ENCODE assay signal across 15 mouse cellular contexts in the genomic region with DNA sequence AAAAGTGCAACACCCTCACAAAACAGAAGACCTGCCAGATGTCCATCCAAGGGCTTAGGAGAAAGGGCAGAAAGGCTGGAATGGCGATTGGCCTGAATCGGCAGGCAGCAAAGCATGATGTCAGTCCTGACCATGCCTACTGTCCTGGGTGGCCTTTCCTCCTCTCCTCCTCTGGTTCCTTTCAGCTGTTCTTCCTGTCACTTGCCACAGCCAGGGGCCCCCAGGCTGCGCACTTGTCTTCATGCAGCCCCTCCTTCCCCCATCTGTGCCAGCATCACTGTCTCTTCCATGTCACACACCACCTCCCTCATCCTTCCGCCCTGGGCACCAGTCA. TPM values are rescaled to one million over a fixed set of nuclear protein-coding genes. Genes with fewer than 3 reads are reported as not detected.
DNase-seq lines count a peak whose midpoint lies in the region; ATAC-seq and TF ChIP-seq lines count a peak whose summit lies in the region.
"Had no signal": no experiment of that assay in that cellular context is flagged by ENCODE, and none has a peak within 500 bp of the region (broad histone marks: within the 10 kb centered on the region; RNA-seq: fewer than 3 reads in every experiment).

No protein-coding gene starts in this region.

- peaks cover 17% of the 10 kb centered on the region; the same call in 1 of the 2 replicates for H3K4me1 ChIP-seq in intestine, embryonic 14.5 days (replicated peaks; ENCODE audit: control insufficient read depth, insufficient read depth, low read length)
- peaks cover 33% of the 10 kb centered on the region for H3K4me1 ChIP-seq in intestine, embryonic 15.5 days (replicated peaks)
- peaks cover 9% of the 10 kb centered on the region; the same call in 1 of the 2 replicates for H3K4me1 ChIP-seq in midbrain, embryonic 11.5 days (ENCODE audit: control insufficient read depth, insufficient read depth, low read length)
- H3K4me1 ChIP-seq in midbrain, embryonic 16.5 days (ENCODE audit: control insufficient read depth, insufficient read depth, low read length): peaks cover 14% of the 10 kb centered on the region
- peaks cover 5% of the 10 kb centered on the region; the same call in 1 of the 2 replicates for H3K4me1 ChIP-seq in midbrain, embryonic 15.5 days

- peak overlapping the region; percentile 73 for H3K27ac ChIP-seq in gastrocnemius, adult 2 months
- H3K27ac ChIP-seq in intestine, embryonic 14.5 days (ENCODE audit: low read depth): no peak overlapping the region
- H3K27ac ChIP-seq in intestine, embryonic 15.5 days: no peak overlapping the region
- H3K27ac ChIP-seq in midbrain, embryonic 11.5 days (ENCODE audit: low read depth, low read length): no peak overlapping the region
- H3K27ac ChIP-seq in midbrain, embryonic 16.5 days (ENCODE audit: low read length): no peak overlapping the region
- no peak overlapping the region for H3K27ac ChIP-seq in midbrain, embryonic 15.5 days
- H3K27ac ChIP-seq: hindbrain, embryonic 14.5 days; macrophage; neural tube, embryonic 12.5 days had no signal

- no peak for DNase-seq in gastrocnemius, adult 2 months
- DNase-seq in gastrocnemius, adult 18-20 months (ENCODE audit: low spot score): no peak
- DNase-seq in intestine, embryonic 14.5 days (ENCODE audit: low spot score): no peak
- DNase-seq in midbrain, embryonic 11.5 days (ENCODE audit: low spot score, missing footprints): no peak
- no peak for DNase-seq in cerebellum, adult 8-10 months
- DNase-seq: gastrocnemius, postnatal 36 days; thymus, adult 18-20 months had no signal

- WGBS in intestine, embryonic 14.5 days: 74% methylated on average over 4 of the region's 4 CpGs
- WGBS in intestine, embryonic 15.5 days: 84% methylated on average over 4 of the region's 4 CpGs
- 87% methylated on average over 4 of the region's 4 CpGs for WGBS in midbrain, embryonic 11.5 days
- 89% methylated on average over 4 of the region's 4 CpGs for WGBS in midbrain, embryonic 16.5 days
- 90% methylated on average over 4 of the region's 4 CpGs for WGBS in midbrain, embryonic 15.5 days

- ATAC-seq in intestine, embryonic 14.5 days (replicated peaks; ENCODE audit: low FRiP score, low TSS enrichment, low read depth): 0 out of 2 replicates have a peak, but pooled peaks have one; percentile 11
- no peak for ATAC-seq in intestine, embryonic 15.5 days
- peak; percentile 39 for ATAC-seq in midbrain, embryonic 11.5 days (ENCODE audit: low FRiP score)
- ATAC-seq in midbrain, embryonic 16.5 days: no peak
- peak; percentile 26; the same call in 1 of the 2 replicates for ATAC-seq in midbrain, embryonic 15.5 days (replicated peaks)

- no peak overlapping the region for H3K9ac ChIP-seq in intestine, embryonic 14.5 days (ENCODE audit: low read length)
- no peak overlapping the region for H3K9ac ChIP-seq in intestine, embryonic 15.5 days
- no peak overlapping the region for H3K9ac ChIP-seq in midbrain, embryonic 11.5 days (ENCODE audit: low read length)
- H3K9ac ChIP-seq in midbrain, embryonic 16.5 days (ENCODE audit: low read depth, low read length): no peak overlapping the region
- H3K9ac ChIP-seq in midbrain, embryonic 15.5 days: no peak overlapping the region
- H3K9ac ChIP-seq: embryonic facial prominence, embryonic 12.5 days; hindbrain, embryonic 14.5 days; limb, embryonic 12.5 days; neural tube, embryonic 12.5 days had no signal

- no peaks in the 10 kb centered on the region for H3K27me3 ChIP-seq in intestine, embryonic 14.5 days (replicated peaks; ENCODE audit: control insufficient read depth, insufficient read depth, low read length)
- H3K27me3 ChIP-seq in intestine, embryonic 15.5 days (replicated peaks): no peaks in the 10 kb centered on the region
- H3K27me3 ChIP-seq in midbrain, embryonic 11.5 days (ENCODE audit: control insufficient read depth, insufficient read depth, low read length): no peaks in the 10 kb centered on the region
- H3K27me3 ChIP-seq in midbrain, embryonic 16.5 days (ENCODE audit: control insufficient read depth, insufficient read depth, low read depth, low read length): no peaks in the 10 kb centered on the region
- H3K27me3 ChIP-seq in midbrain, embryonic 15.5 days (replicated peaks): no peaks in the 10 kb centered on the region
- H3K27me3 ChIP-seq: embryonic facial prominence, embryonic 12.5 days; limb, embryonic 12.5 days; neural tube, embryonic 12.5 days had no signal

- no peaks in the 10 kb centered on the region for H3K9me3 ChIP-seq in intestine, embryonic 14.5 days (ENCODE audit: control insufficient read depth, low read length)
- no peaks in the 10 kb centered on the region for H3K9me3 ChIP-seq in intestine, embryonic 15.5 days
- no peaks in the 10 kb centered on the region for H3K9me3 ChIP-seq in midbrain, embryonic 11.5 days (ENCODE audit: control insufficient read depth, low read length)
- H3K9me3 ChIP-seq in midbrain, embryonic 16.5 days (replicated peaks; ENCODE audit: control insufficient read depth, low read length, poor library complexity, severe bottlenecking): no peaks in the 10 kb centered on the region
- H3K9me3 ChIP-seq in midbrain, embryonic 15.5 days: no peaks in the 10 kb centered on the region
- H3K9me3 ChIP-seq: embryonic facial prominence, embryonic 12.5 days; limb, embryonic 12.5 days; neural tube, embryonic 12.5 days had no signal

- no peak for TF ChIP-seq CTCF in gastrocnemius, adult 2 months (IDR thresholded peaks at IDR 0.05)

- intact Hi-C loops in gastrocnemius, adult 2 months (cut with DNase I): loop anchor here (1.0 kb wide), 2 partner anchors 59 to 121 kb away; no protein-coding TSS in a partner anchor

- no peak overlapping the region for H3K4me3 ChIP-seq in gastrocnemius, adult 2 months
- H3K4me3 ChIP-seq in intestine, embryonic 14.5 days (ENCODE audit: low read depth, low read length): no peak overlapping the region
- H3K4me3 ChIP-seq in intestine, embryonic 15.5 days (replicated peaks): no peak overlapping the region
- H3K4me3 ChIP-seq in midbrain, embryonic 11.5 days (ENCODE audit: low read depth, low read length): no peak overlapping the region
- H3K4me3 ChIP-seq in midbrain, embryonic 16.5 days (ENCODE audit: low read depth, low read length): no peak overlapping the region
- H3K4me3 ChIP-seq in midbrain, embryonic 15.5 days: no peak overlapping the region
- H3K4me3 ChIP-seq: embryonic facial prominence, embryonic 12.5 days; limb, embryonic 12.5 days; neural tube, embryonic 12.5 days had no signal

- H3K4me2 ChIP-seq in intestine, embryonic 14.5 days (ENCODE audit: low read length): no peak overlapping the region
- H3K4me2 ChIP-seq in intestine, embryonic 15.5 days (replicated peaks): no peak overlapping the region
- no peak overlapping the region for H3K4me2 ChIP-seq in midbrain, embryonic 11.5 days
- no peak overlapping the region for H3K4me2 ChIP-seq in midbrain, embryonic 16.5 days (ENCODE audit: low read length)
- H3K4me2 ChIP-seq in midbrain, embryonic 15.5 days: no peak overlapping the region
- H3K4me2 ChIP-seq: embryonic facial prominence, embryonic 12.5 days; hindbrain, embryonic 14.5 days; limb, embryonic 12.5 days; neural tube, embryonic 12.5 days had no signal

- H3K36me3 ChIP-seq in intestine, embryonic 14.5 days (ENCODE audit: control insufficient read depth, insufficient read depth, low read length): no peaks in the 10 kb centered on the region
- H3K36me3 ChIP-seq in intestine, embryonic 15.5 days: no peaks in the 10 kb centered on the region
- no peaks in the 10 kb centered on the region for H3K36me3 ChIP-seq in midbrain, embryonic 11.5 days (ENCODE audit: control insufficient read depth, insufficient read depth, low read length)
- H3K36me3 ChIP-seq in midbrain, embryonic 16.5 days (ENCODE audit: control insufficient read depth, insufficient read depth, low read length): no peaks in the 10 kb centered on the region
- no peaks in the 10 kb centered on the region for H3K36me3 ChIP-seq in midbrain, embryonic 15.5 days (replicated peaks)
- H3K36me3 ChIP-seq: embryonic facial prominence, embryonic 12.5 days; limb, embryonic 12.5 days; neural tube, embryonic 12.5 days had no signal

RNA-seq across cellular contexts. Expression of a gene that starts 51.6 kb away (rescaled TPM):
- total RNA-seq in gastrocnemius, adult 2 months (2021): 10 to 100 TPM; 21.8 to 41.9 TPM
- total RNA-seq in gastrocnemius, adult 18-20 months (2021): 10 to 100 TPM; 31.2 to 47.6 TPM
- polyA plus RNA-seq in intestine, embryonic 14.5 days (2014; fragmentation: Nextera tagmentation; extraction: Ambion mirVana): 110 and 113 TPM in 2 replicates
- polyA plus RNA-seq in intestine, embryonic 15.5 days (2015; fragmentation: Nextera tagmentation; extraction: Ambion mirVana): 92.3 and 102 TPM in 2 replicates
- 32.7 and 44.1 TPM in 2 replicates for polyA plus RNA-seq in midbrain, embryonic 11.5 days (2014; fragmentation: Nextera tagmentation; extraction: Ambion mirVana)
- 43.2 and 46.3 TPM in 2 replicates for polyA plus RNA-seq in midbrain, embryonic 16.5 days (2015; fragmentation: Nextera tagmentation; extraction: Ambion mirVana)
- 33.9 and 42.1 TPM in 2 replicates for polyA plus RNA-seq in midbrain, embryonic 15.5 days (2015; fragmentation: Nextera tagmentation; extraction: Ambion mirVana)

Comparison
In these comparisons a context has a peak if more than half of its experiments do, and no peak if none do; other contexts are left out.
1. ATAC-seq: peak in intestine, embryonic 14.5 days (single experiment), midbrain, embryonic 11.5 days (single experiment) and midbrain, embryonic 15.5 days (single experiment); none in intestine, embryonic 15.5 days (single experiment) and midbrain, embryonic 16.5 days (single experiment).